Mouse (Mus musculus): Measurements from ENCODE around the gene Myo16.

DNA sequence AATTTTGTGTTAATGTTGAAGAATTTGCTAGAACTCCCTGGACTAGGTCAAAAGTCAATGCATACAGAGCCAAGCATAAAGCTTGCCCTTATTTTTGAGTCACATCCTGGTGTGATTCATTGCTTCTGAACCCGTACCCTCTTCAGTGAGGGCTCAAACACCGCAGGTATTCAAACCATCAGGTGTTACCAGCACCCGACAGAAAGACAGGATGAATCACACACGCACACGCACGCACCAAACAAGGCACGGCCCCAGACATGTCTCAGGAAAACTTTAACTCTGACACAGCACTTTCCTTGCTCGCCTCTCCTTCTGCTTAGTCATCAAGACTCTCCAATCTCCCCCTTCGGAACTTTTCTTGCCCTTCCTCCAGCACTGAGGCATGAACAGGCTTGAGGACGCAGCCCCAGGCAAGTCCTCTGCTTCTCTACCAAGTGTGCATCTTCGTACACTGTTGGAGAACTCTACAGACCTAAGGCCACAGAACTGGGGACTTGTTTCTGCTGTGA, 435.8 kb downstream of the Myo16 start:
- TF ChIP-seq CTCF (IDR thresholded peaks at IDR 0.05) (no peak), EP300 (IDR thresholded peaks at IDR 0.05; ENCODE audit: insufficient read depth, low read depth, low read length) (no peak)

Measured in heart, adult 2 months (tissue).